Mouse (Mus musculus) G1E (cell line): ENCODE data around the gene Crbn. TPM values are rescaled to one million over a fixed set of nuclear protein-coding genes. Genes with fewer than 3 reads are reported as not detected.

Experiments
- ATAC-seq: 2 replicates; pipeline ENCODE4 v1.8.0; 2016; ENCODE audit warnings: mild to moderate bottlenecking; ENCODE audit not compliant: insufficient number of reproducible peaks, poor library complexity, low FRiP score, severe bottlenecking; ENCODE audit errors: extremely low read depth
- DNase-seq: peaks from one replicate; pipeline ENCODE4 v3.0.0; 2012; ENCODE audit warnings: low spot score
- H3K27me3 ChIP-seq: 2 replicates; pipeline ENCODE4 v1.6.1; 2012; ENCODE audit warnings: mild to moderate bottlenecking, low read length, inconsistent platforms; ENCODE audit not compliant: insufficient read depth
- H3K36me3 ChIP-seq: replicated peaks from 2 replicates; pipeline ENCODE3; 2012; ENCODE audit warnings: mild to moderate bottlenecking, inconsistent platforms
- H3K4me1 ChIP-seq: 2 replicates; pipeline ENCODE4 v1.6.1; 2012; ENCODE audit warnings: low read depth, low read length, inconsistent platforms, mixed read lengths; ENCODE audit not compliant: insufficient read depth
- H3K4me3 ChIP-seq: 2 replicates; pipeline ENCODE4 v1.5.1; 2012; ENCODE audit warnings: low read depth, mild to moderate bottlenecking, inconsistent platforms, low read length, moderate library complexity, mixed read lengths
- H3K9me3 ChIP-seq: replicated peaks from 2 replicates; pipeline ENCODE4 v1.6.1; 2012; ENCODE audit warnings: inconsistent platforms
- CTCF ChIP-seq: IDR thresholded peaks from 2 replicates; pipeline ENCODE4 v1.5.1; 2012; ENCODE audit warnings: low read depth, low read length, inconsistent platforms, mixed read lengths
- GATA1 ChIP-seq: IDR thresholded peaks from 2 replicates; pipeline ENCODE4 v1.6.1; 2012; ENCODE audit warnings: borderline replicate concordance, low read length, inconsistent platforms, mixed read lengths
- GATA2 ChIP-seq: IDR thresholded peaks from 2 replicates; pipeline ENCODE4 v1.6.1; 2012; ENCODE audit warnings: low read depth, low read length, inconsistent platforms, borderline replicate concordance
- POLR2AphosphoS5 ChIP-seq: IDR thresholded peaks from 2 replicates; pipeline ENCODE4 v1.6.1; 2012; ENCODE audit warnings: low read depth, low read length, inconsistent platforms; ENCODE audit not compliant: insufficient replicate concordance
- TAL1 ChIP-seq: conservative IDR thresholded peaks from 2 replicates; pipeline ENCODE4 v1.6.1; 2012; ENCODE audit warnings: low read depth, low read length, inconsistent platforms, mixed read lengths
- polyA plus RNA-seq: library from polyadenylated mRNA; stranded (reverse); fragments of >175 nt; gene quantifications from 2 replicates; pipeline ENCODE4 v1.2.3, GENCODE M21; 2012
- total RNA-seq, 2 experiments: library from RNA; stranded (forward) in 1 of 2; stranded (reverse) in 1 of 2; fragments of 200-1000 nt in 1 of 2; fragments of >200 nt in 1 of 2; fragmentation: Nextera tagmentation in 1 of 2; gene quantifications; 2 replicates each; pipeline ENCODE4 v1.2.3; 2014 to 2017

Gene Crbn
- total and polyA plus RNA-seq, 3 experiments: 1.8 to 68.0 (median 42.8) TPM

DNA sequence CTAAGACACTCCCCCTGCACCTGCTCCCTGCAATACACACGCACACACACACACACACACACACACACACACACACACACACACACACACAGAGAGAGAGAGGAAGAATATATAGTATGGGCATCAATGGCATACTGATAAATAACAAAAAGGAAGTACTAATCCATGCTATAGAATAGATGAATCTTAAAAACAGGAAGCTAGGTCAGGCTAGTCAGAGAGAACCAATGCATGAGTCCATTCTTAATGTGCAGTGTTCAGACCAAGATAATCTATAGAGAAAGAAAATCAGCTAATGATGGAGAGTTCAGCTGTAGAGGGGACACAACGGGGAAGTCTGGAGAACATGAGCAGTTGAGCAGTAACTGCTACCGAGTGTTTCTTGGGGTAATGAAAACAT is 41.6 kb downstream of the Crbn start:
- peak; percentile 86 for ATAC-seq
- no peaks in the 10 kb centered on the region for H3K27me3 ChIP-seq
- TF ChIP-seq POLR2AphosphoS5 (no peak), GATA1 (no peak), TAL1 (no peak), GATA2 (no peak), CTCF (no peak)
- H3K36me3 ChIP-seq: no peaks in the 10 kb centered on the region
- H3K4me3 ChIP-seq: no peak overlapping the region
- H3K4me1 ChIP-seq: no peaks in the 10 kb centered on the region
- DNase-seq: no peak
- no peaks in the 10 kb centered on the region for H3K9me3 ChIP-seq

DNA sequence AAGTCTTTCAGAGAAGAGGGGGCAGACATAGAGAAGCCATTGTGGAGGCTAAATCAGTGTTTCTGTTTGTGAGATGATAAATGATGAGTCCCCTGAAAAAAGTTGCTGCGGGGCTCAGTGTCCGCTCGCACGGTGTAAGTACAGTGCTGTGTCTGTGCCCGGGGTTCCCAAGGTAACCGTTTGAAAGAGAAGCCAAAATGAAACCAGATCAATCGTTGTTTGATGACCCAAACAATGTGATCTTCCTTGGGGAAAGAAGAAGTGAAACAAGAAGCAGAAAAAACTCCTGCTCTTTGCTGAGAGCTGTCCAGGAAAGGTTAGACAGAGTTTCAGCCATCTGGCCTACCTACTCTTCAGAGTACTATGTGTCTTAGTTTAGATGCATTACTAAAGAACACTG is 49.6 kb downstream of the Crbn start:
- ATAC-seq (no peak), DNase-seq (no peak)
- Histone ChIP-seq H3K4me3 (no peak overlapping the region), H3K36me3 (no peaks in the 10 kb centered on the region), H3K4me1 (peaks cover 14% of the 10 kb centered on the region), H3K9me3 (no peaks in the 10 kb centered on the region), H3K27me3 (no peaks in the 10 kb centered on the region)
- TF ChIP-seq TAL1: no peak

DNA sequence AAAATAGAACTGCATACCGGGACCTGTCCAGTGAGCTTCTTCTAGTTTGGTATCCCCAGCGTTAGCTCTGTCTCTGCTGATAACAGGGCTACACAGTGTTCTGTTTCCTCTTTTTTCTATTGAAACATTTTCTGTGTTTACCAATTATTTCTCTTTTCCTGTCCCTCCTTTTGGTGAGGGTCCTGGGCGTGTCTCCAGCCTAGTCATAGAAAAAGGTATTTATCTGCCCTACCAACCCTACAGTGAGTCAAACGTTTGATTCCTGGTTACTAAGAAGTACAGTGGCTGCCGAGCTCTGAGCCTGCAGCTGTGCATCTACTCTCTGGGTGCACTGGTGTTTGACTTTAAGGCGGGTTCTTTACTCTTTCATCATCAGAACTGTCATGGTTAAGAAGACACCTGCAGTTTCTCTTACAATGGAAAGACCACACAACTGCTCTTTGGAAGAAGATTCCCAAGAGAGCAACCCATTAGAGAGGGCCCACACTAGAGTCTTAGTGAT is 50.9 kb downstream of the Crbn start, which contains the start of gene Il5ra:
TSS of gene Il5ra (minus strand) at position 151 of the 502 bp plus-strand sequence.
- H3K4me3 ChIP-seq: no peak within 1 kb of the TSS
- H3K27me3 ChIP-seq: no peaks in the 10 kb centered on the region
- ATAC-seq: peak; percentile 83
- no peaks in the 10 kb centered on the region for H3K36me3 ChIP-seq
- no peaks in the 10 kb centered on the region for H3K9me3 ChIP-seq
- H3K4me1 ChIP-seq: peaks cover 14% of the 10 kb centered on the region
- no peak for DNase-seq
- no peak for TF ChIP-seq GATA2
- TF ChIP-seq TAL1: no peak
- no peak for TF ChIP-seq GATA1
- no peak for TF ChIP-seq CTCF
- no peak for TF ChIP-seq POLR2AphosphoS5

DNA sequence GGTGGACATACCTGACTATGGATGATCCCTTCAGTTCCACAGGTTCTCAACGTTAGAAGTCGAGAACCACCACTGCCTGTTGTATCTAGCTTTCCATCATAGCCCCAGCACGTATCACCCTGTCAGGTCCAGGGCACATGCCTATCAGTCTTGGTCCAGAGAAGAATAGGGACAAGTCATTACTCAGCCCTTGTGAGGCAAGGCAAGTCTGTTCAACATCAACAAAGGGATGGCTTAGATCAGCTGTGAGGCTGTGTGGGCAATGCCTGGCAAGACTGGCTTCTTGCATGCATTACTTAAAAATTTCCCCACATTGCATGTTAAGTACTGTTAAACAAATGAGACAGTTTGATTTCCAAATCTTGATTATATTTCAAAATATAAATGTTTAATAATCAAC is 52.1 kb downstream of the Crbn start:
- Histone ChIP-seq H3K9me3 (no peaks in the 10 kb centered on the region), H3K27me3 (no peaks in the 10 kb centered on the region), H3K4me1 (peaks cover 14% of the 10 kb centered on the region), H3K4me3 (no peak overlapping the region), H3K36me3 (no peaks in the 10 kb centered on the region)
- ATAC-seq: no peak
- no peak for DNase-seq
- TF ChIP-seq CTCF (no peak), GATA2 (no peak), POLR2AphosphoS5 (no peak)

DNA sequence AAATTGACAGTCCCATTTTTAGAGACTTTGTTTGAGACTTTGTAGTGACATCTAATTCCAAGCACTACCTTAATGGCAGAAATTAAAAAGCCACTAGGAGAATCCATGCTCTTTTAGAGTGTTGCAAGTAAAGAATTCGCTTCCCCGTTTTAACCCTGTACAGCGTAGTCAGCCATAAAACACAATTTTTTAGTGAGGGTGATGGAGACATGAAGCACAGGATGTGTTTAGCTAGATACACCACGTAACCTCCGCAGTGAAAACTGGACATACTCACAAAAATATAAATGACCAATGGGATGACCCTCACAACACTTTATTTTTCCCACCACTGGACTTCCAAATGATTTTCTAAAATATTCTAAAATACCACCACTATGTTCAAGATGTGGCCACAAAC is 52.6 kb downstream of the Crbn start:
- Histone ChIP-seq H3K27me3 (no peaks in the 10 kb centered on the region), H3K36me3 (no peaks in the 10 kb centered on the region), H3K9me3 (no peaks in the 10 kb centered on the region), H3K4me3 (no peak overlapping the region), H3K4me1 (peaks cover 14% of the 10 kb centered on the region)
- ATAC-seq (no peak), DNase-seq (no peak)
- TF ChIP-seq TAL1 (no peak), CTCF (no peak), GATA2 (no peak), GATA1 (no peak), POLR2AphosphoS5 (no peak)

DNA sequence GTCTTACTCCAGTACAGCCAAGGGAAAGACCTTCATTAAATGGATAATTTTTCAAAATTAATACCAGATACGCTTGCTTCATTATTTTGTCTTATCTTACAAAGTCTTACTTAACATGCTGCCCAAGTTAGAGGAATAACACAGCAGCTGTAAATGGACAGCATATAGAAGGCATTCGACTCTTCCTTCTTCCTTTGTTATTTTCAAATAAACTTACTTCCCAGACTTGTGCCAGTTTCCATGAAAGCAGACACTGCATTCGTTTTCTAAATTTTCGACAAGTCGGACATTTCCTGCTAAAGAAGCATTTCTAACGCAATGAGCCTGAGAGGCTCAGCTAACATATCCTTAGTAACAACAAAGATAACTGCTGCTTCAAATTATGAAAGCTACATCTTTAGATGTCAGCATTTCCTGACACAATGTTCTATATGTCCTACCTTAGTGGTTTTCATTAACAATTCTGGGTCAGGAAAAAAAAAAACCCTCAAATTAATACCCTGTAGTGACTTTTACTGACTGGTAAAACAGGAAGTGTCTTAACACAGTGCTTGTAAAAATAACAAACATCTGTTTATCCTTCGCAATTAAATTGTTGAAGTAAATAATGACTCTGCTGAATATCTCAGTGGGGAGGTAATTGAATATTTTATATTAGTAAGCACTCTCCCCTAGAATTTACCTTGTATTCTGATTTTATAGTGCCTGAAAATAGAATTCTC is 54.0 kb downstream of the Crbn start:
- no peak overlapping the region for H3K4me3 ChIP-seq
- H3K36me3 ChIP-seq: no peaks in the 10 kb centered on the region
- TF ChIP-seq TAL1 (no peak), CTCF (no peak), POLR2AphosphoS5 (no peak), GATA1 (no peak), GATA2 (no peak)
- H3K4me1 ChIP-seq: peaks cover 14% of the 10 kb centered on the region
- H3K9me3 ChIP-seq: no peaks in the 10 kb centered on the region
- H3K27me3 ChIP-seq: no peaks in the 10 kb centered on the region
- DNase-seq (no peak), ATAC-seq (no peak)
